Mouse (Mus musculus): ENCODE measurements around the gene Syndig1l. TPM values are rescaled to one million over a fixed set of nuclear protein-coding genes. Genes with fewer than 3 reads are reported as not detected.

The Syndig1l gene
- total RNA-seq (2023) = not detected

DNA sequence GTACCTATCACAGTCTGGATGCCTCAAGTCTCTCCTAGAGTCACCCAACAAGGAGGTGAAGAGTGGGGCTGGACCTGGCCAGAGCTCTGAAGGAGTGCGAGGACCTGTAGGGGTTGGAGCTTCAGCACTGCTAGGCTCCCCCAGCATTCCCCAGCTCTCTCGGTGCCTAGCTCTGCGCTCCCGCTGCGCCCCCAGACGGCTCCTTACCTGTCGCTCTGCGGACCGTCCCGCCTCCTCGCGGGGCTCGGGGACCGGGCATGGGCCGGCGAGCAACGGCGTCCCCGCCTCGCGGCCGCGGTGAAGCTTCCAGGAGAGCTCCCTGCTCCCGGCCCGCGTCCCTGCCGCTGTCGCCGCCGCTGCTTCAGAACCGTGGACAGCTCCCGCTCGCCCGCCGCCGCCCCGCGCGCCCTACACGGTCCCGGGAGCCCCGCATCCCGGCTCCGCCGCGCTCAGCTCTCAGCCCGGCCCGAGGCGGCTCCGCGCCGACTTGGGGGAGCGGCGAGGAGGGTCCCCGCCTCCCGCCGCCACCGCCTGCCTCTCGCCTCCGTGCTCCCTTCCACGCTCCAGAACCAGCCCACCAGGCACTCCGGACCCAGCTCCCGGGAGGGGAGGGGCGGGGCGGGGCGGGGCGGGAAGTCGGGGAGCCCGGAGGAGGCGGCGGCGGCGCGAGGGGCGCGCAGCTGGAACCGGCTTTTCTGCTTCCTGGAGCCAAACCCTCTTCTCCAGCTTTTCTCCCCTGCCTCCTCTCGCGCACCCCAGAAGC lies at the start of gene Syndig1l:
Gene Syndig1l, minus strand, starts transcription at position 513 of the 763 bp plus-strand sequence.

DNA sequence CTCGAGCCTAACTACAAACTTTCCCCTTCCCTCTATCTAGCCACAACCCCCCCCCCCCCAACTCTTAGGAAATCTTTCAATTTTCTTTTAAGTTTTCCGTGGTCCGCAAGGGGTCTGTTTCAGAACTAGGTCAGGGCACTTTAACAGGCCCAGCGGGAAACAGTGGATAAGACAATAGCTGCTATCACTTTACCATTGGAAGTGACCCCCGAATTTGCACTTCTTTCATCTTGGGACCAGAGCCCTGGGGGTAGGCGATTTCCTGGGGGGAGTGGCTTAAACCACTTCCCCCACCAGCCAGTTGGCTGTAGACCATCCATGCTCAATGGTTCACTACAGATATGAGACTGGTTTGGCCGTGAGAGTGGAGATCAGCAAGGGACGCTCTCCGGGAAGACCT lies 58.0 kb downstream of the Syndig1l start, which contains the start of gene Vrtn:
Gene Vrtn, plus strand, starts transcription at position 366 of the 400 bp plus-strand sequence.

Other genes with a start within 250 kb of the Syndig1l start
- 1 to 10 TPM; 2.6 to 4.3 TPM for gene Aldh6a1, start 247.8 kb downstream of the Syndig1l start, total RNA-seq (2023)
- gene Lin52, start 247.4 kb downstream of the Syndig1l start, total RNA-seq (2023) = 1 to 10 TPM; 7.9 to 8.2 TPM
- gene Vsx2, start 129.1 kb downstream of the Syndig1l start, total RNA-seq (2023) = not detected
- 1 to 10 TPM; 8.2 to 8.9 TPM for gene Abcd4, start 81.4 kb downstream of the Syndig1l start, total RNA-seq (2023)
- not detected for gene Vrtn, start 57.8 kb downstream of the Syndig1l start, total RNA-seq (2023)
- 100 to 1,000 TPM; 104 to 107 TPM for gene Npc2, start 74.3 kb upstream of the Syndig1l start, total RNA-seq (2023)
- gene Isca2, start 74.4 kb upstream of the Syndig1l start, total RNA-seq (2023) = 10 to 100 TPM; 34.1 to 35.7 TPM
- gene Ltbp2, start 177.7 kb upstream of the Syndig1l start, total RNA-seq (2023) = under 1 TPM; 0.18 to 0.28 TPM